In genomic region chr11:94043998-94044985, GRCm38 (mm10) we compare ENCODE assay signal across 8 mouse cellular contexts. TPM values are rescaled to one million over a fixed set of nuclear protein-coding genes. Genes with fewer than 3 reads are reported as not detected.
DNase-seq lines count a peak whose midpoint lies in the region; ATAC-seq and TF ChIP-seq lines count a peak whose summit lies in the region.

No protein-coding gene starts in this region.

- peak; percentile 51; the same call in 1 of the 2 replicates for TF ChIP-seq POLR2A in limb, embryonic 14.5 days (IDR thresholded peaks at IDR 0.05; ENCODE audit: borderline replicate concordance, extremely low read depth, insufficient read depth, insufficient read length)

- peak overlapping the region; percentile 76 for H3K9ac ChIP-seq in forebrain, embryonic 12.5 days
- H3K9ac ChIP-seq in heart, embryonic 13.5 days = peak overlapping the region; percentile 87
- peak overlapping the region; percentile 80 for H3K9ac ChIP-seq in kidney, embryonic 16.5 days (replicated peaks; ENCODE audit: low read length)
- peak overlapping the region; percentile 70 for H3K9ac ChIP-seq in limb, embryonic 14.5 days (ENCODE audit: low read depth, low read length, severe bottlenecking)
- peak overlapping the region; percentile 70 for H3K9ac ChIP-seq in midbrain, postnatal 0 days (replicated peaks; ENCODE audit: low read length, poor library complexity, severe bottlenecking)

- peak; percentile 87 for DNase-seq in limb, embryonic 14.5 days (ENCODE audit: low spot score)
- peak; percentile 99 for DNase-seq in midbrain, postnatal 0 days (ENCODE audit: low spot score)
- DNase-seq in testis, postnatal 10 days (ENCODE audit: low spot score) = peak; percentile 86

- H3K9me3 ChIP-seq in E14TG2a.4 (ENCODE audit: low read length) = no peaks in the 10 kb centered on the region
- H3K9me3 ChIP-seq in forebrain, embryonic 12.5 days = no peaks in the 10 kb centered on the region
- H3K9me3 ChIP-seq in heart, embryonic 13.5 days = no peaks in the 10 kb centered on the region
- H3K9me3 ChIP-seq in kidney, embryonic 16.5 days (ENCODE audit: low read length) = no peaks in the 10 kb centered on the region
- no peaks in the 10 kb centered on the region for H3K9me3 ChIP-seq in limb, embryonic 14.5 days (ENCODE audit: control insufficient read depth, low read length)
- H3K9me3 ChIP-seq in midbrain, postnatal 0 days (ENCODE audit: low read length) = no peaks in the 10 kb centered on the region

- TF ChIP-seq CTCF in E14TG2a.4 (conservative IDR thresholded peaks at IDR 0.05; ENCODE audit: low read length) = no peak
- 0 out of 2 replicates have a peak, but pooled peaks have one; percentile 9 for TF ChIP-seq CTCF in midbrain, postnatal 0 days (IDR thresholded peaks at IDR 0.05)

- 2% methylated on average over 22 of the region's 22 CpGs for WGBS in forebrain, embryonic 12.5 days
- WGBS in heart, embryonic 13.5 days = 12% methylated on average over 22 of the region's 22 CpGs
- 3% methylated on average over 22 of the region's 22 CpGs for WGBS in kidney, embryonic 16.5 days
- WGBS in limb, embryonic 14.5 days = 5% methylated on average over 22 of the region's 22 CpGs
- 3% methylated on average over 22 of the region's 22 CpGs for WGBS in midbrain, postnatal 0 days

- peak; percentile 98 for ATAC-seq in cerebellum, adult (ENCODE audit: insufficient number of reproducible peaks, low FRiP score, low TSS enrichment)
- peak; percentile 99 for ATAC-seq in forebrain, embryonic 12.5 days (ENCODE audit: low FRiP score)
- ATAC-seq in heart, embryonic 13.5 days (ENCODE audit: extremely low read depth, insufficient number of reproducible peaks, low FRiP score, low TSS enrichment) = peak; percentile 90
- ATAC-seq in kidney, embryonic 16.5 days (ENCODE audit: low FRiP score, low TSS enrichment) = peak; percentile 99
- peak; percentile 98 for ATAC-seq in limb, embryonic 14.5 days (ENCODE audit: low FRiP score, low read depth)
- ATAC-seq in midbrain, postnatal 0 days (ENCODE audit: low FRiP score) = peak; percentile 100

- H3K36me3 ChIP-seq in E14TG2a.4 (ENCODE audit: insufficient read depth, low read length) = peaks cover 11% of the 10 kb centered on the region
- peaks cover 15% of the 10 kb centered on the region for H3K36me3 ChIP-seq in forebrain, embryonic 12.5 days (replicated peaks)
- peaks cover 15% of the 10 kb centered on the region for H3K36me3 ChIP-seq in heart, embryonic 13.5 days
- H3K36me3 ChIP-seq in kidney, embryonic 16.5 days (ENCODE audit: insufficient read depth, low read length) = 0 out of 2 replicates have a peak, but pooled peaks cover 8% of the 10 kb centered on the region
- H3K36me3 ChIP-seq in limb, embryonic 14.5 days (ENCODE audit: control insufficient read depth, insufficient read depth, low read length) = peaks cover 10% of the 10 kb centered on the region
- peaks cover 3% of the 10 kb centered on the region; the same call in 1 of the 2 replicates for H3K36me3 ChIP-seq in midbrain, postnatal 0 days (ENCODE audit: insufficient read depth, low read length)

- peaks cover 37% of the 10 kb centered on the region for H3K4me1 ChIP-seq in E14TG2a.4 (replicated peaks; ENCODE audit: low read depth, low read length)
- H3K4me1 ChIP-seq in forebrain, embryonic 12.5 days = peaks cover 29% of the 10 kb centered on the region
- H3K4me1 ChIP-seq in heart, embryonic 13.5 days = peaks cover 12% of the 10 kb centered on the region
- peaks cover 8% of the 10 kb centered on the region for H3K4me1 ChIP-seq in kidney, embryonic 16.5 days (ENCODE audit: insufficient read depth, low read length)
- H3K4me1 ChIP-seq in limb, embryonic 14.5 days (ENCODE audit: control insufficient read depth, insufficient read depth, low read length) = peaks cover 2% of the 10 kb centered on the region; the same call in 1 of the 2 replicates
- peaks cover 10% of the 10 kb centered on the region for H3K4me1 ChIP-seq in midbrain, postnatal 0 days (ENCODE audit: insufficient read depth, low read length)

- H3K4me3 ChIP-seq in E14TG2a.4 (replicated peaks; ENCODE audit: low read length) = peak overlapping the region; percentile 55
- peak overlapping the region; percentile 57 for H3K4me3 ChIP-seq in forebrain, embryonic 12.5 days (replicated peaks)
- peak overlapping the region; percentile 63 for H3K4me3 ChIP-seq in heart, embryonic 13.5 days
- peak overlapping the region; percentile 58 for H3K4me3 ChIP-seq in kidney, embryonic 16.5 days (ENCODE audit: low read length)
- peak overlapping the region; percentile 51 for H3K4me3 ChIP-seq in limb, embryonic 14.5 days (replicated peaks; ENCODE audit: low read length)
- H3K4me3 ChIP-seq in midbrain, postnatal 0 days (ENCODE audit: low read depth, low read length) = peak overlapping the region; percentile 65

- H3K27me3 ChIP-seq in E14TG2a.4 (ENCODE audit: insufficient read depth, low read length) = no peaks in the 10 kb centered on the region
- H3K27me3 ChIP-seq in forebrain, embryonic 12.5 days = no peaks in the 10 kb centered on the region
- H3K27me3 ChIP-seq in heart, embryonic 13.5 days (replicated peaks) = no peaks in the 10 kb centered on the region
- no peaks in the 10 kb centered on the region for H3K27me3 ChIP-seq in kidney, embryonic 16.5 days (ENCODE audit: insufficient read depth, low read length)
- H3K27me3 ChIP-seq in limb, embryonic 14.5 days (ENCODE audit: control insufficient read depth, insufficient read depth, low read length) = no peaks in the 10 kb centered on the region
- H3K27me3 ChIP-seq in midbrain, postnatal 0 days (ENCODE audit: insufficient read depth, low read length) = no peaks in the 10 kb centered on the region

- H3K4me2 ChIP-seq in forebrain, embryonic 12.5 days = peak overlapping the region; percentile 51
- H3K4me2 ChIP-seq in heart, embryonic 13.5 days = peak overlapping the region; percentile 74
- H3K4me2 ChIP-seq in kidney, embryonic 16.5 days (replicated peaks; ENCODE audit: low read depth, low read length) = peak overlapping the region; percentile 77
- H3K4me2 ChIP-seq in limb, embryonic 14.5 days (replicated peaks; ENCODE audit: low read depth, low read length, severe bottlenecking) = peak overlapping the region; percentile 67
- H3K4me2 ChIP-seq in midbrain, postnatal 0 days (ENCODE audit: low read depth, low read length, poor library complexity, severe bottlenecking) = peak overlapping the region; percentile 60

- peak overlapping the region; percentile 98 for H3K27ac ChIP-seq in forebrain, embryonic 12.5 days
- H3K27ac ChIP-seq in heart, embryonic 13.5 days (replicated peaks) = peak overlapping the region; percentile 82
- peak overlapping the region; percentile 82 for H3K27ac ChIP-seq in kidney, embryonic 16.5 days (ENCODE audit: low read length)
- peak overlapping the region; percentile 67 for H3K27ac ChIP-seq in limb, embryonic 14.5 days (replicated peaks; ENCODE audit: low read depth, low read length)
- H3K27ac ChIP-seq in midbrain, postnatal 0 days (ENCODE audit: low read depth, low read length) = peak overlapping the region; percentile 86

RNA-seq across cellular contexts. Expression of gene Spag9, which starts 48.4 kb away (rescaled TPM):
- polyA plus RNA-seq in forebrain, embryonic 12.5 days (2016; fragmentation: Nextera tagmentation; extraction: Ambion mirVana) = 124 and 127 TPM in 2 replicates
- polyA plus RNA-seq in heart, embryonic 13.5 days (2015; fragmentation: Nextera tagmentation; extraction: Ambion mirVana) = 29.7 and 31.4 TPM in 2 replicates
- 29.7 and 38.4 TPM in 2 replicates for polyA plus RNA-seq in kidney, embryonic 16.5 days (2015; fragmentation: Nextera tagmentation; extraction: Ambion mirVana)
- 52.8 and 56.3 TPM in 2 replicates for polyA plus RNA-seq in limb, embryonic 14.5 days (2012; rRNA removed)
- polyA plus RNA-seq in limb, embryonic 14.5 days (2014; fragmentation: Nextera tagmentation; extraction: Ambion mirVana) = 64.6 and 75.4 TPM in 2 replicates
- 131 and 161 TPM in 2 replicates for total RNA-seq in midbrain, postnatal 0 days (2014; rRNA removed)
- polyA plus RNA-seq in midbrain, postnatal 0 days (2015; fragmentation: Nextera tagmentation; extraction: Ambion mirVana) = 66.8 and 80.7 TPM in 2 replicates

Comparison
In these comparisons a context has a peak if more than half of its experiments do, and no peak if none do; other contexts are left out.
1. Peak in every context shown above with its lines: DNase-seq, ATAC-seq, H3K4me3 ChIP-seq and H3K27ac ChIP-seq.